Mouse (Mus musculus) CH12F3 (cell line): ENCODE data around the gene Zbed6.
"Not testable (repeated sequence)": the region's sequence is repeated elsewhere in the genome, so short reads cannot be mapped to it uniquely, and the experiment has no call there.

Experiments
- in situ Hi-C: fragments of 300-500 bp; cut with MboI; formaldehyde crosslinking; loops from 2 replicates; pipeline ENCODE4 v1.14.3; 2020; ENCODE audit warnings: low sequenced_read_pairs

Gene Zbed6

GRCm38 (mm10) chr1:133660466-133661202, at the start of gene Zbed6:
Zbed6 (minus strand) TSS chr1:133660885.
- in situ Hi-C loops = no loop called here

- in situ Hi-C loops = no loop called here
Observed at GRCm38 (mm10) chr1:133709292-133709691, 48.6 kb upstream of the Zbed6 start.

- in situ Hi-C loops = not testable (repeated sequence)
Observed at GRCm38 (mm10) chr1:133701824-133702223, 41.1 kb upstream of the Zbed6 start.

- in situ Hi-C loops = no loop called here
Observed at GRCm38 (mm10) chr1:133697935-133698620, 37.4 kb upstream of the Zbed6 start.

DNA sequence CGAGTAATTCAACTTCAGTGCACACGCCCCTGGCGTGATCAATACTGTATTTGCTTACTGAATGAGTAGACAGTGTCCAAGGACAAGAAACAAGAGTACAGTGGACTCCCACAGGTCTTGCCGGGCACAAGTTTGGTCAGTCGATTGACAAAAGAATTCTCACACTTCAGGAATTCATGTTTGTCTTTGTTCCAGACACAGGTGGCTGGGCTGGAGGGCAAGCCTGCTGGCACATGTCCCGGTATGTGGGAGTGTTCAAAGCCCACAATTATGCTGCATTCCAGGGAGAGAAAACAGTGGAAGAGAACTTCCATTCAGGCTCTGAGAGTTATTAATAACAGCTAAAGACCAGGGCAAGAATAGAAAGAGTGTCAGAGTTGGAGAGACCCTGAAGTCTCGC, 35.2 kb upstream of the Zbed6 start:
- in situ Hi-C loops = no loop called here

- in situ Hi-C loops = no loop called here
Observed at GRCm38 (mm10) chr1:133694876-133695275, 34.2 kb upstream of the Zbed6 start.

DNA sequence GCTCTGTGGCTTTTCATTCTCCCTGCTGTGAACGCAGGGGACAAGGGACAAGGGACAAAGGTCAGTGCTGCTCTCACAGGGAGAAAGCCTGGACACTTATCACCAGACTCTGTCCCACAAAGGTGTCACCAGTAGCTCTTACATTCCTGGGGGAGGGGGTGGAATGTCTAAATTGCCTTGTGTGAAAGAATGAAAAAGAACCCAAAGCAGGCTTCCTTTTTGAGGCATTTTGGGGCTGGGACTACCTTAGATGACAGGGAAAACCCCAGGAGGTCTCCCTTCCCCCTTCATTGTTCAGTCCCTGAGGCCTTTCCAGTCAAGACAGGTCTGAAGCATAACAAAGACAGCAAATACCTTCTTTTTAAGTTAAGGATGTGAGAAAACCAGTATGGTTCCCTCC, 33.6 kb upstream of the Zbed6 start:
- in situ Hi-C loops = no loop called here

DNA sequence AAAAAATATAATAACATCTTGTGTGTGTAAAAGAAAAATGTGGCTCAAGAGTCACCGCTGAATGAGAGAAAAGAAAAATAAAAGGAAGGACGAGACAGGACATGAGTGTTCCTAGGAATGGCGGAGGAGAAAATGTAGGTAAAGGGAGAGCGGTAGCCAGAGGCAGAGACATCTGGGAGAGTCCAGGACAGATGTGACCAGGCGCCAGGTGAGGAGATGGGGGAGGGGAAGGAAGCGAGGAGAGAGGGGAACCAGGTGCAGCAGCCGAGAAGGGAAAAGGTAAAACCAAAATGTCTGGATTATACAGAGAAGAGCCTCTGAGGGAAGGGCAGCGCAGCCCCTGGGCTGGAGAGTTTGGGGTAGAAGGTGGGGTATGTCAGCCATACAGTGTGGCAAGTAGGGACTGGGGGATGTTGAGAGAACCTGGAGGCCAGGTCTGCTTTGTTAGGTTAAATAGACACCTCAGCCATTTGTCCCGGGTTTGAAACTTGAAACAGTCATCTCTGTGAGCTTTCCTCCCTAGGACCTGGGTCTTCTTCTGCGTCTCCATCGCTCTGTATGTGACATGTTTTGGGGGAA, 32.9 kb upstream of the Zbed6 start:
- in situ Hi-C loops = no loop called here

DNA sequence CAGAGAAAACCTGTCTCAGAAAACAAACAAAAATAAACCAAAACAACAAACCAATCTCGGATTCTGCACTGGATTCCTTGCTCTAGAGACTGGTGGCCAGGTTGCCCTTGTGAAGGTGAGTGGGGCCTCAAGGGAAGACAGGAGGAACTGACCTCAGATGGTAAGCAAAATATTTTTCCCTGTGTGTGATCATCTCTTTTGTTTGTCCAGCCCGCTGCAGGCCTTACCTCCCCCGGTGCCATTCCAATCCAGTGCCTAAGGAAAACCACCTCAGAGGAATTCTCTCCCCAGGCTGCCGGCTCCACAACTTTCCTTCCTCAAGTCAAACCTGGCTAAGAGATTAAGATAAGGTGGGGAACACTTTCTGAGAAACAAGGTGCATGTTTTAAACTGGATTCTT, 31.5 kb upstream of the Zbed6 start:
- in situ Hi-C loops = no loop called here

DNA sequence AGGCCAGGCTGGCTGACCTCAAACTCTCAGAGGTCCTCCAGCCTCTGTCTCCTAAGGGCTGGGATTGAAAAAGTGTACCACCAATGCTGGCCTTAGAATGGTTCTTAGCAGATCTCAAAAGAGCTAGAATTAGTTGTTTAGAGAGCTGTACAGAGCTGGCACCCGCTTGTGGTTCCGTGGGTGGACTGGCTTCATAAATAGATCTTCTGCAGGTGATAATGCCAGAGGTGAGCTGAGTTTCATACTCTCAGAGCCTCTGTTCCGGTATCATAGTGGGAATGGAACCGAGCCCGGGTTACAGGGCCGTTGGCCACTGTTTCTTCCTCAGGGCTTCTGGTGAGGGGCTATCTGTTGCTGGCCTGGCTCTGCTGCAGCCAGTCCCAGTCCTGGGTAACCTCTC, 30.4 kb upstream of the Zbed6 start:
- in situ Hi-C loops = no loop called here

- in situ Hi-C loops = no loop called here
Observed at GRCm38 (mm10) chr1:133689897-133690296, 29.2 kb upstream of the Zbed6 start, which contains the start of gene Lax1. Lax1 (minus strand) TSS chr1:133690108.

DNA sequence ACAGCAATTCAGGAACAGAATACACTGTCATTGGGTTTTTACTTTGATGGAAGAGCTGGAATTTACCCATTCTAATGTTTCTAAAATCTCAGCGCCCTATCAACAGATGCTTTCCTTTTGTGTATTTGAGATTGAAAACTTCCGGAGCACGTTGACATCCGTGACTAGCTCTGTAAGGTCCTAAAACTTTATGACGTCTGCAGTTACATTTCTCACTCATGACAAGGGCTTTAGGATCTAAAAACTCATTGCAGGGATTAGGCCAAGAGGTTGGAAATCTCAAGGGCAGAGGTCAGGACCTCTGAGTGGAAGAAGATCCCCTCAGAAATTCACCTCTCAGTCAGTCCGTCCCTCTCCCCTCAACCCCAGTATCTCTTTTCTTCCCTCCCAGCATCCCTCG, 27.6 kb upstream of the Zbed6 start:
- in situ Hi-C loops = no loop called here

GRCm38 (mm10) chr1:133685749-133686519, 25.2 kb upstream of the Zbed6 start:
- in situ Hi-C loops = no loop called here

GRCm38 (mm10) chr1:133671801-133672200, 11.1 kb upstream of the Zbed6 start:
- in situ Hi-C loops = no loop called here

GRCm38 (mm10) chr1:133671266-133671665, 10.6 kb upstream of the Zbed6 start:
- in situ Hi-C loops = no loop called here

GRCm38 (mm10) chr1:133670776-133671175, 10.1 kb upstream of the Zbed6 start:
- in situ Hi-C loops = no loop called here

DNA sequence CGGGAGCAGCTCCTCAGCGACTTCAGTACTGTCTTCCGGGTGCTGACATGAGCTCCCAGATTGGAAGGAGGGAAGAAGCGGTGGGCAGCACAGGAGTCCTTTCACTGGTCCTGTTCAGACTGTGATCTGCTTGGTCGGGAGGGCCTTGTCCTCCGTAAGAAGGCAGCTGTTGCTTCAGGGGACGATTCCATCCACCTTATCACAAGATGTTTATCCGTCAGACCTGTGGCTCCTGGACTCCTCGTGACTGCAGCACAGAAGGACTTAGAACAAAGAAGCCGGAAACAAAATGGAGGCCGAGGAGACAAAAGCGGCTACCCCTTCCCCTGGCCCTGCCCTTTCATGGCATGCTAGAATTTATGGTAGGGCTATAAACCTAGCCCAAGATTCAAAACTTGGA, 9.5 kb upstream of the Zbed6 start:
- in situ Hi-C loops = no loop called here

DNA sequence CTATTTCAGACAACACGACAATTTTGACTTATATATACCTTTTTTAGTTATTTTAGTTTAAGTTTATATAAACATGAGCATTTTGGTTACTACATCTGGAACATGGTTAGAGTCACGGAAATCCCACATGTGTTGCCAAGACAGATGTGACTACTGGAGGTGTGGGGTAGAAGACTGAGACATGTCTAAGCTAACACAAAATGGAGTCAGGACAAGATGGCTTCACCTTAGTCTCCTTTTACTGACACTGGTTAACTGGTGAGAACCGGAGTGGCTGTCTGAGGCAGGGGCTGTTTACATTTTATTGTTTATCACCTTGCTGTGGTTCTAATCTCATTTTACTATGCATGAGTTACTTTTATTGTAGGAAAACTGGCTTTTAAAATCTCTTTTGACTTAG, 7.9 kb upstream of the Zbed6 start:
- in situ Hi-C loops = no loop called here

DNA sequence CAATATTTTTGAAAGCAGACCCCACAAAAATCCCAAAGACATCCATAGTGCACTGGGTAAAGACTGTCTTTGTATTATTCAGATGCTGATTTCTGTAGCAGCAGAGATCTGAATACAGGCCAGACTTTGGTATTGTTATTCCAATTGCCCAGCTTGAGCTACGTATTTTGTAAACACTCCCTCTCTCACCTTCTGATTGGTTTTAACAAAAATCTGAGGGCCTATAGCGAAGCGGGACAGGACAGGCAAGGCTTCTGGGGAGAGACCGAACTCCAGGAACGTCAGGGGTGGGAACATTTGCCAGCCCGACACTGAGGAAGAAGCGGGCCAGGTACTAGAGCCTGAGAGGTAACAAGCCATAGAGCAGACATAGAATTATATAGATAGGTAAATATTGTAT, 7.0 kb upstream of the Zbed6 start:
- in situ Hi-C loops = no loop called here

DNA sequence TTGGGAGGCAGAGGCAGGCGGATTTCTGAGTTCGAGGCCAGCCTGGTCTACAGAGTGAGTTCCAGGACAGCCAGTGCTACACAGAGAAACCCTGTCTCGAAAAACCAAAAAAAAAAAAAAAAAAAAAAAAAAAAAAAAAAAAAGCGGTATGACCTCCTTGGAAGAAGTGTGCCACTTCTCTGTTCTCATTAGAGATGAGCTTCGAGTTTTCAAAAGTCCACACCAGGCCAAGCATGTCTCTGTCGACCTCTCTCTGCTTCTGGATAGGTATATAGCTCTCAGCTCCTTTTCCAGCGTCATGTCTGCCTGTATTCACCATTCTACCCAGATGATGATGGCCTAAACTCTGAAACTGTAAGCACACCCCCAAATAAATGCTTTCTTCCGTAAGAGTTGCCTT, 5.0 kb upstream of the Zbed6 start:
- in situ Hi-C loops = not testable (repeated sequence)

DNA sequence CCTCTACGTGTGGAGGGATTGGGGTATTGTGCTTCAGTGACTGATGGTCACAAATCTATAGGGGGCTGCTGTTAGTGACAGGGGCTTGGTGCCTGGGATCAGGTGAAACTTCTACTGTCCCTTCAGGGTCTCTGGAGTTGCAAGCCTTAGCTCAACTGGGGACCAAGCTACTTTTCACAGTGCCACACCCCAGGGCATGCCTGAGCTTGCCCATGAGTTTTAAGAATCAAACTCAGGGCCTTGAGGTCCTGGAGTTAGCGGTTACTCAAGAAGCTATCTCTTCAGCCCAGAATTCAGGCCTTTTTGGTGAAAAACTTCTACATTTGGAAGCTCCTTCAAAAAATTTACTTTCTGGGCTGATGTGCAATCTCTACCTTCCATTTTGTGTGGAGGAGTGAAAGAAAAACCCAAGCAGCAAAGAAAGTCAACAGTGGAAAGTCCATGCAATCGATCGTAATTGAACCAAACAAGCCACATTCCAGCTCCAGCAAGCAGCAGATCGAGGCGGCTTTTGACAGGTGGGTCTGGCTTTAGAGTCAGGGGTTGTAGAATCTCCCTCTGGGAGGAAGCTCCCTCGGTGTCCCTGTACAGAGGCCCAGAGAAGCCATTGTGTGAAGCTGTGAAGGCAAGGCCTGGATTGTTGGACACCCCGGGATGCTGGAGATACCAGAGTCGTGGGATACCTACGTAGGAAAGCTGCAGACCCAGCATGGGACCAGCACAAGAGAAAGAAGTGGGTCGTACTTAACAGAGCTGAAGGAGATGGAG, 3.7 kb upstream of the Zbed6 start:
- in situ Hi-C loops = no loop called here
